In the genomic region with DNA sequence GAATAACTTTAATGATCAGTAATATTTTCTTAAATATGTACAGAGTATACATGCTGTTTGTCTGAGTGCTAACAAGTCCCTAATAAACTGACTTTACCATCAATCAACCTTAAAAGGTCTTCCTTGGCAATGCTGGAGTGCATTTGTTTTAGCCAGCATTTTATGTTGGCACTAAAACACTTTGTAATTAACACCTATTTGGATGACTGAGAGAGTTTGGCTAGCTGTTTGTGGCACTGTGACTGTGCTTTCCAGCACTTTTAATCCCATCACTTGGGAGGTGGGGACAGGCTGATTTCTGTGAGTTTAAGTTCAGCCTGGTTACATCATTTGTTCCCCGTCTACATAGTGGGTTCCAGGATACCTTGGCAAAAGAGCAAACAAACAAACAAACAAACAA, we compare ENCODE assay signal across 33 mouse cellular contexts.
"Had no signal": no experiment of that assay in that cellular context is flagged by ENCODE, and none has a peak within 500 bp of the region (broad histone marks: within the 10 kb centered on the region; RNA-seq: fewer than 3 reads in every experiment).

No protein-coding gene starts in this region.

- H3K9me3 ChIP-seq: limb, embryonic 10.5 days; limb, embryonic 12.5 days; limb, embryonic 13.5 days; limb, embryonic 15.5 days; liver, embryonic 12.5 days; liver, embryonic 13.5 days; liver, embryonic 15.5 days; lung, embryonic 15.5 days; megakaryocyte, embryonic 14.5 days; midbrain, embryonic 10.5 days; midbrain, embryonic 12.5 days; midbrain, embryonic 13.5 days; midbrain, embryonic 15.5 days; neural tube, embryonic 12.5 days; neural tube, embryonic 13.5 days had no signal

- H3K27me3 ChIP-seq: limb, embryonic 12.5 days; limb, embryonic 13.5 days; limb, embryonic 15.5 days; liver, embryonic 12.5 days; liver, embryonic 13.5 days; liver, embryonic 15.5 days; lung, embryonic 15.5 days; megakaryocyte, embryonic 14.5 days; midbrain, embryonic 12.5 days; midbrain, embryonic 13.5 days; midbrain, embryonic 15.5 days; neural tube, embryonic 12.5 days; neural tube, embryonic 13.5 days had no signal

- H3K36me3 ChIP-seq: limb, embryonic 10.5 days; limb, embryonic 12.5 days; limb, embryonic 13.5 days; limb, embryonic 15.5 days; liver, embryonic 12.5 days; liver, embryonic 13.5 days; liver, embryonic 15.5 days; lung, embryonic 15.5 days; midbrain, embryonic 10.5 days; midbrain, embryonic 12.5 days; midbrain, embryonic 13.5 days; midbrain, embryonic 15.5 days; neural tube, embryonic 12.5 days; neural tube, embryonic 13.5 days had no signal

- H3K4me1 ChIP-seq: limb, embryonic 12.5 days; limb, embryonic 13.5 days; limb, embryonic 15.5 days; liver, embryonic 12.5 days; liver, embryonic 13.5 days; liver, embryonic 15.5 days; lung, embryonic 15.5 days; megakaryocyte, embryonic 14.5 days; midbrain, embryonic 10.5 days; midbrain, embryonic 12.5 days; midbrain, embryonic 13.5 days; midbrain, embryonic 15.5 days; neural tube, embryonic 12.5 days; neural tube, embryonic 13.5 days had no signal

- H3K9ac ChIP-seq: limb, embryonic 12.5 days; limb, embryonic 13.5 days; limb, embryonic 15.5 days; liver, embryonic 12.5 days; liver, embryonic 13.5 days; liver, embryonic 14.5 days; liver, embryonic 15.5 days; liver, postnatal 0 days; lung, embryonic 14.5 days; lung, embryonic 15.5 days; midbrain, embryonic 12.5 days; midbrain, embryonic 13.5 days; midbrain, embryonic 15.5 days; neural tube, embryonic 12.5 days; neural tube, embryonic 13.5 days had no signal

- ATAC-seq: liver, embryonic 12.5 days; liver, postnatal 0 days; lung, postnatal 0 days; midbrain, embryonic 13.5 days; midbrain, embryonic 15.5 days; midbrain, embryonic 16.5 days had no signal

- H3K27ac ChIP-seq: limb, embryonic 10.5 days; limb, embryonic 12.5 days; limb, embryonic 13.5 days; limb, embryonic 15.5 days; liver, embryonic 12.5 days; liver, embryonic 13.5 days; liver, embryonic 14.5 days; liver, embryonic 15.5 days; lung, embryonic 15.5 days; macrophage; midbrain, embryonic 10.5 days; midbrain, embryonic 12.5 days; midbrain, embryonic 13.5 days; midbrain, embryonic 15.5 days; neural tube, embryonic 12.5 days; neural tube, embryonic 13.5 days had no signal

- H3K4me3 ChIP-seq: limb, embryonic 10.5 days; limb, embryonic 12.5 days; limb, embryonic 13.5 days; limb, embryonic 15.5 days; liver, embryonic 12.5 days; liver, embryonic 13.5 days; liver, embryonic 15.5 days; lung, embryonic 15.5 days; megakaryocyte, embryonic 14.5 days; midbrain, embryonic 10.5 days; midbrain, embryonic 12.5 days; midbrain, embryonic 13.5 days; midbrain, embryonic 15.5 days; myocyte; neural tube, embryonic 12.5 days; neural tube, embryonic 13.5 days had no signal

- H3K4me2 ChIP-seq: limb, embryonic 12.5 days; limb, embryonic 13.5 days; limb, embryonic 15.5 days; liver, embryonic 11.5 days; liver, embryonic 12.5 days; liver, embryonic 13.5 days; liver, embryonic 15.5 days; lung, embryonic 14.5 days; lung, embryonic 15.5 days; midbrain, embryonic 11.5 days; midbrain, embryonic 12.5 days; midbrain, embryonic 13.5 days; midbrain, embryonic 15.5 days; neural tube, embryonic 12.5 days; neural tube, embryonic 13.5 days had no signal

- DNase-seq: left cerebral cortex, postnatal 4 days; liver; liver, embryonic 13.5 days; liver, postnatal 0 days; lung, adult 18-20 months; lung, adult 2 months; lung, embryonic 14.5 days; lung, postnatal 10 days; lung, postnatal 14 days; lung, postnatal 36 days; lung, postnatal 4 days; midbrain, embryonic 14.5 days had no signal
